Mouse (Mus musculus) midbrain, embryonic 13.5 days (tissue): ENCODE measurements around the gene Cnih3. TPM values are rescaled to one million over a fixed set of nuclear protein-coding genes. Genes with fewer than 3 reads are reported as not detected.
A peak's percentile ranks its signal among the peaks of the same experiment; 100 is the strongest.

Experiments used
- ATAC-seq: fragments of 200-750 bp; cut with Nextera tagmentation; 2 replicates; pipeline ENCODE4 v1.8.0; 2017; ENCODE audit warnings: mild to moderate bottlenecking, moderate TSS enrichment, moderate library complexity
- H3K27ac ChIP-seq: fragments of 300-500 bp; sonication (generic); 2 replicates; pipeline ENCODE4 v1.5.1; 2015; ENCODE audit warnings: inconsistent platforms, mild to moderate bottlenecking, moderate library complexity
- H3K27me3 ChIP-seq: fragments of 300-500 bp; sonication (generic); 2 replicates; pipeline ENCODE4 v1.6.1; 2015; ENCODE audit warnings: mild to moderate bottlenecking, inconsistent platforms
- H3K36me3 ChIP-seq: fragments of 300-500 bp; sonication (generic); 2 replicates; pipeline ENCODE4 v1.6.1; 2015; ENCODE audit warnings: mild to moderate bottlenecking, inconsistent platforms
- H3K4me1 ChIP-seq: fragments of 300-500 bp; sonication (generic); replicated peaks from 2 replicates; pipeline ENCODE4 v1.6.1; 2015; ENCODE audit warnings: inconsistent platforms
- H3K4me2 ChIP-seq: fragments of 300-500 bp; sonication (generic); replicated peaks from 2 replicates; pipeline ENCODE4 v1.6.1; 2015; ENCODE audit warnings: moderate library complexity, mild to moderate bottlenecking, inconsistent platforms
- H3K4me3 ChIP-seq: fragments of 300-500 bp; sonication (generic); replicated peaks from 2 replicates; pipeline ENCODE4 v1.5.1; 2015; ENCODE audit warnings: mild to moderate bottlenecking, inconsistent platforms
- H3K9ac ChIP-seq: fragments of 300-500 bp; sonication (generic); replicated peaks from 2 replicates; pipeline ENCODE4 v1.6.1; 2015; ENCODE audit warnings: mild to moderate bottlenecking, inconsistent platforms
- H3K9me3 ChIP-seq: fragments of 300-500 bp; sonication (generic); 2 replicates; pipeline ENCODE4 v1.6.1; 2016; ENCODE audit warnings: mild to moderate bottlenecking, inconsistent platforms
- WGBS: fragments of 180-500 bp; shearing (Covaris S2); methylation state at CpG from one replicate; pipeline ENCODE4 v1.1.7; 2015; 5-methylcytosine and 5-hydroxymethylcytosine counted together
- polyA plus RNA-seq: library from polyadenylated mRNA; unstranded; fragments of >200 nt; fragmentation: Nextera tagmentation; extraction: Ambion mirVana; gene quantifications from 2 replicates; pipeline ENCODE4 v1.2.1, GENCODE M21; 2015

Gene Cnih3
- polyA plus RNA-seq, 1 experiment from 2014 or later = 3.8 TPM

DNA sequence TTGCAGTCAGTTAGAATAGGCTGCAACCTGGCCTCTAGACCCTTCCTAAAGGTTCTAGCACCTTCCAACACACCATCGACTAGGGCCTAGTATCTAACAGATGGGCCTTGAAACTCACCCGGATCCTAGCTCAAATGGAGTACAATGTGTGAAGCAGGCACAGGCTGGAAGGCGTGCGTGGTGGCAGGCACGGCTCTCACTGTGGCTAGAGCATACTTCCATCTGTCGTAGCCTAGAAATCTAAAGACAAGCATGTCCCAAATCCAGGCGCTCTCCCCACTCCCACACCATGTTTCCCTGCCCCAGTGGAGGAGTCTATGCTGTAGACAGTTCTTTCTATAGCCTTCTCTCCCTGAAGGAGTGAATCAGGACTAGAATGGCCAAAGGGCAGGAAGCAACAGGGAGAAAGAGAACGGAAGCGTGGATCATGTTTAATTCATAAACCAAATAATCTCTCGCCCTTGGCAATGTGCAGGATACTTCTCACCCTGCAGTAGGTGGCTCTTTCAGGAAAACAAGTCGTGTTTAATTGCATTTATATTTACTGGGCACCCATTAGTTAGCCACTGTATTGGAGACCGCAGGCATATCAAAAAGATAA is 29.1 kb downstream of the Cnih3 start:
- Histone ChIP-seq H3K4me1 (peaks cover 14% of the 10 kb centered on the region), H3K27ac (peak overlapping the region; percentile 6; the same call in 1 of the 2 replicates)
- no peak for ATAC-seq

DNA sequence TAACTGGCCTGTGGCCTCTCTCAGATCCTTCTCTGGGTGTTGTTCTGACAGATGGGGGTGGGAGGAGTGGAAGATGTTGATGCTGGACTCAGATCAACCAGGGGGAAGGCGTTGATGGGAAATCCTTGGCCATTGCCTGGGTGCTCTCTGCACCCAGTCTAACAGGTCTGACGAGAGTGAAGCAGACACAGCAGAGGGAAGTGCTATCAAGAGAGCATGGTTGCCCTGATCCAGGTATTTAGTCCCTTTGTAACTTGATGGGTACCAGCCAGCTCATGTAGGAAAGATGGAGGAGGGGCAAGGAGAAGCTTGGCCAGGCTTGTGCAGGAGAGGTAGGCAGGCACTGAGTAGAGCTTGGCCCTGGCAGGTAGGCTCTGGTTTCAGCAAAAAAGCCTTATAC is 36.8 kb downstream of the Cnih3 start:
- peaks cover 12% of the 10 kb centered on the region for H3K4me1 ChIP-seq
- H3K4me3 ChIP-seq = no peak overlapping the region
- 84% methylated on average over 2 of the region's 2 CpGs for WGBS
- no peaks in the 10 kb centered on the region for H3K36me3 ChIP-seq
- no peak overlapping the region for H3K4me2 ChIP-seq
- no peaks in the 10 kb centered on the region for H3K27me3 ChIP-seq
- H3K9ac ChIP-seq = no peak overlapping the region
- no peaks in the 10 kb centered on the region for H3K9me3 ChIP-seq
- ATAC-seq = no peak
- H3K27ac ChIP-seq = no peak overlapping the region

More for the DNA sequence above, 29.1 kb downstream of the Cnih3 start:
- Histone ChIP-seq H3K9me3 (no peaks in the 10 kb centered on the region), H3K27me3 (no peaks in the 10 kb centered on the region), H3K4me3 (no peak overlapping the region), H3K4me2 (no peak overlapping the region), H3K36me3 (no peaks in the 10 kb centered on the region), H3K9ac (no peak overlapping the region)
- WGBS = 64% methylated on average over 12 of the region's 12 CpGs

DNA sequence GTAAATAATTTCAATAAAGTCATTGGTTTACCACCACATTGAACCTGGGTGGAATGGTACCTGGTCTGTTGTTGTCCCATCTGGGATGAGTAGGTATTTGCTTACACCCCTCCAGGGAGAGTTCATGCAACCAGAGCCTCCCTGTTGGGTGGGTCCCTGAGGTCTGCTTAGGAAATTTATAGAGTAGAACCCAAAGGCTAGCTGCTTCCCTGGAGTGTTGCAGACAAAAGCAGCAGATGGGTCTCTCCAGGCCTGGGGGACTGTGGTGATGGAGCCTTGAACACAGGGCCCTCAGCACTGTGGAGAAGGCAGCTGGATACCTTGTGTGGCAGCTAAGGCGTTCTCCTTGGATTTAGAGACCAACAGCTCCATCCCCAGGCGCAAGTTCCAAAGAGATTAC is 40.1 kb downstream of the Cnih3 start:
- Histone ChIP-seq H3K4me3 (no peak overlapping the region), H3K27ac (no peak overlapping the region), H3K4me1 (peaks cover 8% of the 10 kb centered on the region), H3K4me2 (no peak overlapping the region), H3K9ac (no peak overlapping the region), H3K9me3 (no peaks in the 10 kb centered on the region), H3K36me3 (no peaks in the 10 kb centered on the region), H3K27me3 (no peaks in the 10 kb centered on the region)
- WGBS = 83% methylated on average over 2 of the region's 2 CpGs
- no peak for ATAC-seq

DNA sequence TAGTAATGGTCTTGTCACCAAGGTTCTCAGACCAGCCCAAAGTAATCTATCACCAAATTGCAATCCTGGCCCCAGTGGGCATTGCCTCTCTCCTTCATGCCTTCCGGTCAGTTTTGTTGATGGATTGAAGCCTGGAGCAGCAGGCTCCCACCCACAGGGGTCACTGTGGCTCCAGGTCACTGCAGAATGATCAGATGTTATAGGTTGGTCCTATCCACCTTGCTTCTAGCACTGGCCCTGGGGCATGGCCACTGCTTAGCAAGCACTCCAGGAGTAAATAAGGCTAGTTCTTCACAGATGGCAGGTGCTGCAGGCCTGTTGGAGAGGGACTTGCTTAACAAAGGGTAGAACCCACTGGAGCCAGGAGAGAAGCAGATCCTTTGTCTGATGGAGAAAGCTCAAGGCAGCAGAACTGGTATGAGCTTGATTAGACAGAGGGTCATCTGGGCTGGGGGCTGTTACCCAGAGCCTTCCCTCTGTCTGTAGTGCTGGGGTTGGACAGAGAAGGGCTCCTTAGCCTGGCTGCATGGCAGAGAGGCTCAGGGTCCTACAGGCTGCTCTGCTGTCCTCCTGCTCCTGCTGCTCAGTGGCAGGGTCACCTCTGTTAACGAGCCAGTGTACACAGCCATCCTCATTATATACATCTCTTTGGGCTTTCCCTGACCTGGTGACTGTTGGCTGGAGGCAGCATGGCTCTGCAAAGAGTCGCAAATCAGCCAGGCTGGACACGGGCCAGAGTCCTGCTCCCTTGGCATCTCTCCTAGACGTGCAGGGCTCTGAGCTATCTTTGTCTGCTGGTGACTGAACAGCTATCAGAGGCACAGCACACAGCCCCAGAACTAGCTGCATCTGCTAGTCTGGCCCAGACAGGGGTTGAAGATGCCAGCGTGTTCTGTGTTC is 41.1 kb downstream of the Cnih3 start:
- H3K4me3 ChIP-seq = no peak overlapping the region
- H3K9me3 ChIP-seq = no peaks in the 10 kb centered on the region
- no peaks in the 10 kb centered on the region for H3K36me3 ChIP-seq
- no peaks in the 10 kb centered on the region for H3K27me3 ChIP-seq
- peaks cover 8% of the 10 kb centered on the region for H3K4me1 ChIP-seq
- no peak overlapping the region for H3K27ac ChIP-seq
- H3K9ac ChIP-seq = no peak overlapping the region
- WGBS = 60% methylated on average over 6 of the region's 6 CpGs
- H3K4me2 ChIP-seq = no peak overlapping the region
- ATAC-seq = peak; percentile 76

DNA sequence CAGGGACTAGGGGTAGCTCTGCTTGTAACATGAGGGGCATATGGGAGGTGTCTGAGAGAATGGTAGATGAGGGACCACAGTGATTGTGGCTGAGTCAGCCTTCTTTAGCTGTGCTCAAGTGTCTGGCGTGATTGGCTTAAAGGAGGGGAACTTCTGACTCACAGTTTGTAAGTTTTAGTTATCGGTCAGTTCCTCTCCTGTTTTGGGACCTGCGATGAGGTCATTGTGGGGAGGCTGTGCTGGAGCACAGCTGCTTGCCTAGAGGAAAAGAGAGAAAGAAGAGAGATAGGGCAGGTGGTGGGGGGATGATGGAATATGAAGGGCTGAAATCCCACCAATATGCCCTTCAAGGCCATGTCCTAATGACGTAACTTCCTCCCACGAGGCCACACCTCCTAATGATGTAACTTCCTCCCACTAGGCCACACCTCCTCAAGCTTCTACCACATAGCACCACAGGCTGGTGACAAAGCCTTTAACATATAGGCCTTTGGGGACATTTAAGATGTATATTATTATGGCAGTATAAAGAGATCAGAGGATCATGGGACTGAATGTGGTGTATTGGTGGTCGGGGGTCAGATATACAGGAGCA is 42.9 kb downstream of the Cnih3 start:
- peaks cover 8% of the 10 kb centered on the region for H3K4me1 ChIP-seq
- no peaks in the 10 kb centered on the region for H3K9me3 ChIP-seq
- H3K4me3 ChIP-seq = no peak overlapping the region
- no peaks in the 10 kb centered on the region for H3K27me3 ChIP-seq
- H3K4me2 ChIP-seq = no peak overlapping the region
- no peak overlapping the region for H3K27ac ChIP-seq
- no peaks in the 10 kb centered on the region for H3K36me3 ChIP-seq
- H3K9ac ChIP-seq = no peak overlapping the region
- ATAC-seq = no peak
- WGBS = 95% methylated on average over 6 of the region's 6 CpGs

DNA sequence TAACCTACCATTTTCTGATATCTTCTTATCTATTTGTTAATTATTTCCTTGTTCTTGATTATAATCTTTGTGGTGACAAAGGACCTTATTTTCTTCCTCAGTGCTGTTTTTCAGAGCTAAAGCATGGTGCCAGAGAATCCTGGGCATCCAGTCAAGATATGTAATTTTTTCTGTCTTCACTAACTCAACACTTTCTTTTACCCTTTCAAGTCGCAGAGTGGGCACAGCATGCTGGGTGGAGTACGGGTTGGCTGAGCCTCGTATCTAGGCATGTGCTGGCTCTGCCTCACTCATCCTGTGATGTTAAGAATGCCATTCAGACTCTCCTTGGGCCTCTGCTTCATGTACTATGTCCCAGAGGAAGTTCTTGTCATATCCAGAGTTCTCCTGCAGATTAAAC is 46.8 kb downstream of the Cnih3 start:
- Histone ChIP-seq H3K4me2 (no peak overlapping the region), H3K4me3 (no peak overlapping the region), H3K27ac (no peak overlapping the region), H3K27me3 (no peaks in the 10 kb centered on the region), H3K36me3 (no peaks in the 10 kb centered on the region), H3K9me3 (no peaks in the 10 kb centered on the region), H3K4me1 (no peaks in the 10 kb centered on the region), H3K9ac (no peak overlapping the region)
- no peak for ATAC-seq
- 87% methylated on average over 3 of the region's 3 CpGs for WGBS

DNA sequence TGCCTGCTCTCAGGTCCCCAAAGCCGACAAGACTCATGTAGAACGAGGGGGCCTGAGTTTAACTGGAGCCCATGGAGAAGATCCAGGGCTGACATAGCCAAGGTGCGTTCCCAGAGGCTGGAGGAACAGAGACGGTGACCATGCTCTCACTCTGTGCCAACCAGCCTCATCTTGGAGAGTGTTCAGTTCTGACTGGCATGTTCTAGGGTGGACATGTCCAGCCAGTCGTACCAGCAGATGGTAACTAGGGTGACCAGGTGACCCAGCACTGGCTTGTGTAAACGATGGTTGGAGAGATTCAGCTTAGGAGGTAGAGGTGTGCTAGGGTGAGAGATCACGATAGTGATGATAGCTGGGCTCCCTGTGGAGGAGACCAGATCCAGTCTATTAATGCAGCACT is 50.6 kb downstream of the Cnih3 start:
- no peaks in the 10 kb centered on the region for H3K36me3 ChIP-seq
- no peak overlapping the region for H3K4me3 ChIP-seq
- no peak for ATAC-seq
- 93% methylated on average over 7 of the region's 7 CpGs for WGBS
- no peak overlapping the region for H3K27ac ChIP-seq
- peaks cover 9% of the 10 kb centered on the region for H3K4me1 ChIP-seq
- no peaks in the 10 kb centered on the region for H3K27me3 ChIP-seq
- no peak overlapping the region for H3K4me2 ChIP-seq
- H3K9ac ChIP-seq = no peak overlapping the region
- H3K9me3 ChIP-seq = no peaks in the 10 kb centered on the region

DNA sequence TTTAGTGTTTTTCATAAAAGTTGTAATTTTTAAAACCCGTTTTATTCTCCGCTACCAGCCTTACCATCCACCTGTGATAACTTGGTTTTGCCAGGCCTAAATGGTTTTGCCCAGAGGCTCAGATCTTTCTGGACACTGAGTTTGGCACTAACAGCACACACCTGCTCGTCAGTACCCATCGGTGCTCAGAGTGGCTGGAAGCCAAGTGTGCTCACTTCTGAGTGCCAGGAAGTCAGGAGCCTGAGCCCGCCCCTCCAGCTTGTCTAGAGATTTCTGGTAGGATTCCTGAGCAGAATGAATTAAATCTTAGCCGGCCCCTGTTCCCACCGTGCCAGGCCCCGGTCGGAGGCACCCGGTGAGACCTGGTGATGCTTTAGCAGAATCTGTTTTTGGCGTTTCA is 54.9 kb downstream of the Cnih3 start:
- H3K4me1 ChIP-seq = peaks cover 33% of the 10 kb centered on the region
- WGBS = 83% methylated on average over 11 of the region's 11 CpGs
- no peaks in the 10 kb centered on the region for H3K27me3 ChIP-seq
- H3K9ac ChIP-seq = no peak overlapping the region
- H3K4me2 ChIP-seq = no peak overlapping the region
- H3K27ac ChIP-seq = no peak overlapping the region
- H3K4me3 ChIP-seq = no peak overlapping the region
- no peak for ATAC-seq
- no peaks in the 10 kb centered on the region for H3K9me3 ChIP-seq
- H3K36me3 ChIP-seq = no peaks in the 10 kb centered on the region

DNA sequence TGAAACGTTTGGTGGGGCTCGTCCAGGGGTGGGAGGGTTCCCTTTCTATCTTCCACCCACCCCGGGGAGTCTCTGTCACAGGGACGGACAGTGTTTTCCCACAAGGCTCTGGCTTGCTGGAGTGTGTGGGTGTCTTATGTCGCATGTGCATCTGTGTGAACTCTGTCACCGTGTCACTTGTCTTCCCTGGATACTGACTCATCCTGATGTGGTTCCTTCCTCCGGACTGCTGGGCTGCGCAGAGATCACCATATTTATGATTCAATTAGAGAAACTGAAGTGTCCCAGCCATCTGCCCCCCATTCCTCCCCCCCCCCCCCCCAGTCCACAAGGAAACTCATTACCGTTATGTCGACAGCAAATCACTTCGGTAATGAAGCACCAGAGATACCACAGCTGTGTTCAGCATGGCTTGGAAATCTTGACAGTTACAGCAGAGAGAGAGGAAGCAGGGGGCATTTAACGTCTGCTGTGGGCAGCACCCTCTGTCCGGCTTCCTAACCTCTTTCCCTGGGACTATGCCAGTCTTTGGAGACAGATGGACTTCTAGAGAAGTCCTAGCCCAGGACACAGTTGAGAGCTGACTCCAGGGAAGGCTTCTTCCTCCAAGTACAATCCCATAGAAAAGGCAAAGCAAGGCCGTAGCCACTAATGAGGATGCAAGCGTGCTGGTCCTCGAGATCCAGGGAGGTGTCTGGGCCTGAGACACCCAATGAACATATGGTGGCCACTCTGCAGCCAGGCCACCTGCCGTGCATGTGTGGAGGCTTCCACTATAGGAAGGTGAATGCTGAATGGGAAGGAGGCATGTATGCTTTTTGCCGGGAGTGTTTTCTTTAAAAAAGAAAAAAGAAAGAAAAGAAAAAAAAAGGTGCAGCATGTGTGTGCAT is 55.9 kb downstream of the Cnih3 start:
- no peak overlapping the region for H3K4me3 ChIP-seq
- 51% methylated on average over 18 of the region's 18 CpGs for WGBS
- peaks cover 33% of the 10 kb centered on the region for H3K4me1 ChIP-seq
- no peak overlapping the region for H3K9ac ChIP-seq
- H3K4me2 ChIP-seq = no peak overlapping the region
- H3K27me3 ChIP-seq = no peaks in the 10 kb centered on the region
- H3K36me3 ChIP-seq = no peaks in the 10 kb centered on the region
- H3K27ac ChIP-seq = peak overlapping the region; percentile 67
- no peaks in the 10 kb centered on the region for H3K9me3 ChIP-seq
- ATAC-seq = peak; percentile 57

DNA sequence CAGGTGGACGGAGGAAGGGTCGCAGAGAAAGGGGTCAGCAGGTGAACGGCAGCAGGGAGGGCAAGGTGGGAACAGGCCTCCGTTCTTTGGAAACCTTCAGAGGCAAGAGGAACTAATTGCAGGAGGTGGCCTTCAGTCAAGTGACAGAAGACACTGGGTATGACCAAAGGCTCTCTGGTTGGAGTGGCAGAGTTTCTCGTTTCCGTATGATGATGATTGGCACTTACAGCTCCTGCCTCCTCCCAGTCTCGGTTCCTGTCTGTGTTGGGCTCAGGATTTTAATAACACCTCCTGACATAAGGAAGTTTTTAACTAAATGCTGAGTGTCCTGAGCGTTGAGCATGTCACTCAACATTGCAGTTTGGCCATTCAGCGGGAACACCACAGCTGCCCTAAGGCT is 57.3 kb downstream of the Cnih3 start:
- Histone ChIP-seq H3K4me2 (no peak overlapping the region), H3K4me1 (peaks cover 33% of the 10 kb centered on the region), H3K9me3 (no peaks in the 10 kb centered on the region), H3K27ac (peak overlapping the region; percentile 27; the same call in 1 of the 2 replicates), H3K27me3 (no peaks in the 10 kb centered on the region), H3K4me3 (no peak overlapping the region), H3K36me3 (no peaks in the 10 kb centered on the region), H3K9ac (no peak overlapping the region)
- no peak for ATAC-seq
- 85% methylated on average over 9 of the region's 9 CpGs for WGBS

DNA sequence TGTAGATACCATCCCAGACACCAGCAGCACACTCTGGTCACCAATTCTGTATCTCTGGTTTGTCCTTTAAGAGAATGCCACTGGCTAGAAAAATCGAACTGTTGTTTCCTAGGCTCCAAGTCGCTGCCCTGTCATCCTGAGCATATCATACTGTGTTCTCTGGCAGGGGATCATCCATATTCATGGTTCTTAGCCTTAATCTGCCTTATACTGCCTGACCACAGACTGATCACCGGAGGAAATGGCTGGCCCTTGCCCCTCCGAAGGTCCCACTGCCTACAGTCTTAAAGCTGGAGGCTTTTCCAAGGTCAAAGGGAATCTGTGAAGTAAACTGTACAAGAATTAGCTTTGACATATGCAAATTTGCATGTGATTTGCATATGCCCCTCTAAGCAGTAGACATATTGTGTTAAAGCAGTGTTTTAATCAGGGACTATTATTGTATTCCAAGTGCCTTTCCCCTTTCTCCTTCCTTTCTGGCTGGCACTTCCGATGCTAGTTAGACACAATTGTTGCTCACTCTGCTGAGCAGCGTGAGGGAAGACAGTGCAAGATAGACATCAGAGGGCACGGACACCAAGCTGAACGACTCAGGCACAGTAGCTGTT is 58.3 kb downstream of the Cnih3 start:
- Histone ChIP-seq H3K9ac (no peak overlapping the region), H3K27ac (peak overlapping the region; percentile 66), H3K27me3 (no peaks in the 10 kb centered on the region), H3K4me1 (peaks cover 33% of the 10 kb centered on the region), H3K4me2 (no peak overlapping the region), H3K9me3 (no peaks in the 10 kb centered on the region), H3K36me3 (no peaks in the 10 kb centered on the region), H3K4me3 (no peak overlapping the region)
- WGBS = 35% methylated on average over 8 of the region's 8 CpGs
- ATAC-seq = peak; percentile 67
